Mouse (Mus musculus) heart, postnatal 0 days (tissue): Measurements from ENCODE around the gene Gpr107.

Source experiments
- CTCF ChIP-seq: IDR thresholded peaks from 2 replicates; pipeline ENCODE4 v1.5.1; 2016; ENCODE audit warnings: antibody characterized with exemption, control low read depth, low read depth
- EP300 ChIP-seq: IDR thresholded peaks from 2 replicates; pipeline ENCODE4 v1.6.1; 2016; ENCODE audit warnings: antibody characterized with exemption, low read depth

- peak; percentile 27; the same call in 1 of the 2 replicates for TF ChIP-seq CTCF
- TF ChIP-seq EP300, result no peak
Measured at GRCm38 (mm10) chr2:31209525-31209924, 57.4 kb downstream of the Gpr107 start.
